Mouse (Mus musculus): ENCODE measurements at regions not wholly inside any gene's neighbourhood (a gene's known extent, or its start where the extent isn't known, plus 50 kb on each side); places are given as distances from the start of the nearest gene placed in this dataset.
A peak's percentile ranks its signal among the peaks of the same experiment; 100 is the strongest.

GRCm38 (mm10) chr12:43924228-43924627 is 285.9 kb downstream of the Dnajb9 start:
- no peak for ATAC-seq (replicated peaks)
- no peaks in the 10 kb centered on the region for H3K36me3 ChIP-seq (replicated peaks)
- 33% methylated on average over 5 of the region's 5 CpGs for WGBS
- no peak overlapping the region for H3K4me2 ChIP-seq
- H3K27me3 ChIP-seq (replicated peaks) = no peaks in the 10 kb centered on the region
- H3K27ac ChIP-seq = no peak overlapping the region
- no peaks in the 10 kb centered on the region for H3K9me3 ChIP-seq
- H3K4me1 ChIP-seq = 0 out of 2 replicates have a peak, but pooled peaks cover 1% of the 10 kb centered on the region
- H3K4me3 ChIP-seq = no peak overlapping the region
- no peak overlapping the region for H3K9ac ChIP-seq

GRCm38 (mm10) chr12:43920396-43920795 is 289.7 kb downstream of the Dnajb9 start:
- 50% methylated on average over 4 of the region's 4 CpGs for WGBS
- Histone ChIP-seq H3K27me3 (replicated peaks) (no peaks in the 10 kb centered on the region), H3K4me3 (no peak overlapping the region), H3K9ac (no peak overlapping the region), H3K9me3 (no peaks in the 10 kb centered on the region), H3K4me2 (no peak overlapping the region), H3K36me3 (replicated peaks) (no peaks in the 10 kb centered on the region), H3K4me1 (0 out of 2 replicates have a peak, but pooled peaks cover 4% of the 10 kb centered on the region), H3K27ac (no peak overlapping the region)
- ATAC-seq (replicated peaks) = no peak

- no peak overlapping the region for H3K4me2 ChIP-seq
- no peak overlapping the region for H3K4me3 ChIP-seq
- no peaks in the 10 kb centered on the region for H3K9me3 ChIP-seq
- 0 out of 2 replicates have a peak overlapping the region, but pooled peaks have one; percentile 29 for H3K27ac ChIP-seq
- no peaks in the 10 kb centered on the region for H3K27me3 ChIP-seq (replicated peaks)
- no peak for ATAC-seq (replicated peaks)
- H3K4me1 ChIP-seq = 0 out of 2 replicates have a peak, but pooled peaks cover 4% of the 10 kb centered on the region
- no peaks in the 10 kb centered on the region for H3K36me3 ChIP-seq (replicated peaks)
- WGBS = 60% methylated on average over 3 of the region's 3 CpGs
- no peak overlapping the region for H3K9ac ChIP-seq
These were observed 291.0 kb downstream of the Dnajb9 start for GRCm38 (mm10) chr12:43919114-43919513.

- no peaks in the 10 kb centered on the region for H3K27me3 ChIP-seq (replicated peaks)
- H3K4me2 ChIP-seq = no peak overlapping the region
- no peak for ATAC-seq (replicated peaks)
- no peak overlapping the region for H3K4me3 ChIP-seq
- H3K27ac ChIP-seq = no peak overlapping the region
- H3K9me3 ChIP-seq = no peaks in the 10 kb centered on the region
- H3K4me1 ChIP-seq = 0 out of 2 replicates have a peak, but pooled peaks cover 4% of the 10 kb centered on the region
- no peak overlapping the region for H3K9ac ChIP-seq
- H3K36me3 ChIP-seq (replicated peaks) = no peaks in the 10 kb centered on the region
These were observed 293.3 kb downstream of the Dnajb9 start for GRCm38 (mm10) chr12:43916779-43917178.

- no peaks in the 10 kb centered on the region for H3K27me3 ChIP-seq (replicated peaks)
- no peak for ATAC-seq (replicated peaks)
- H3K27ac ChIP-seq = no peak overlapping the region
- H3K9ac ChIP-seq = no peak overlapping the region
- no peaks in the 10 kb centered on the region for H3K4me1 ChIP-seq
- 92% methylated on average over 3 of the region's 3 CpGs for WGBS
- H3K4me2 ChIP-seq = no peak overlapping the region
- no peak overlapping the region for H3K4me3 ChIP-seq
- no peaks in the 10 kb centered on the region for H3K36me3 ChIP-seq (replicated peaks)
- H3K9me3 ChIP-seq = no peaks in the 10 kb centered on the region
These were observed 310.9 kb downstream of the Dnajb9 start for GRCm38 (mm10) chr12:43899273-43899672.

GRCm38 (mm10) chr12:43885596-43885995 is 324.5 kb downstream of the Dnajb9 start:
- no peak overlapping the region for H3K4me2 ChIP-seq
- no peak overlapping the region for H3K9ac ChIP-seq
- no peaks in the 10 kb centered on the region for H3K27me3 ChIP-seq (replicated peaks)
- H3K27ac ChIP-seq = no peak overlapping the region
- 70% methylated on average over 3 of the region's 3 CpGs for WGBS
- ATAC-seq (replicated peaks) = no peak
- no peak overlapping the region for H3K4me3 ChIP-seq
- H3K36me3 ChIP-seq (replicated peaks) = no peaks in the 10 kb centered on the region
- H3K4me1 ChIP-seq = no peaks in the 10 kb centered on the region
- H3K9me3 ChIP-seq = no peaks in the 10 kb centered on the region

- no peaks in the 10 kb centered on the region for H3K36me3 ChIP-seq (replicated peaks)
- ATAC-seq (replicated peaks) = no peak
- no peak overlapping the region for H3K4me3 ChIP-seq
These were observed 349.6 kb downstream of the Dnajb9 start for GRCm38 (mm10) chr12:43860479-43860878.

GRCm38 (mm10) chr12:43856370-43856769 is 353.8 kb downstream of the Dnajb9 start:
- Histone ChIP-seq H3K4me3 (no peak overlapping the region), H3K27ac (no peak overlapping the region), H3K9ac (no peak overlapping the region), H3K4me2 (no peak overlapping the region), H3K27me3 (replicated peaks) (no peaks in the 10 kb centered on the region), H3K9me3 (no peaks in the 10 kb centered on the region), H3K4me1 (no peaks in the 10 kb centered on the region), H3K36me3 (replicated peaks) (no peaks in the 10 kb centered on the region)
- ATAC-seq (replicated peaks) = no peak
- 85% methylated on average over 4 of the region's 4 CpGs for WGBS

More at GRCm38 (mm10) chr12:43860479-43860878, 349.6 kb downstream of the Dnajb9 start:
- no peak overlapping the region for H3K4me2 ChIP-seq
- H3K27ac ChIP-seq = no peak overlapping the region
- H3K27me3 ChIP-seq (replicated peaks) = no peaks in the 10 kb centered on the region
- no peak overlapping the region for H3K9ac ChIP-seq
- WGBS = 89% methylated on average over 1 of the region's 1 CpGs
- H3K9me3 ChIP-seq = no peaks in the 10 kb centered on the region
- H3K4me1 ChIP-seq = no peaks in the 10 kb centered on the region

GRCm38 (mm10) chr12:43852246-43852645 is 357.9 kb downstream of the Dnajb9 start:
- H3K9me3 ChIP-seq = no peaks in the 10 kb centered on the region
- H3K36me3 ChIP-seq (replicated peaks) = no peaks in the 10 kb centered on the region
- no peaks in the 10 kb centered on the region for H3K27me3 ChIP-seq (replicated peaks)
- H3K9ac ChIP-seq = no peak overlapping the region
- H3K4me1 ChIP-seq = no peaks in the 10 kb centered on the region
- ATAC-seq (replicated peaks) = no peak
- H3K4me3 ChIP-seq = no peak overlapping the region
- H3K27ac ChIP-seq = no peak overlapping the region
- H3K4me2 ChIP-seq = no peak overlapping the region

- WGBS = 57% methylated on average over 4 of the region's 4 CpGs
- H3K36me3 ChIP-seq (replicated peaks) = no peaks in the 10 kb centered on the region
- ATAC-seq (replicated peaks) = no peak
These were observed 358.7 kb downstream of the Dnajb9 start for GRCm38 (mm10) chr12:43851264-43852009.

GRCm38 (mm10) chr12:43843907-43844537 is 366.1 kb downstream of the Dnajb9 start:
- no peaks in the 10 kb centered on the region for H3K27me3 ChIP-seq (replicated peaks)
- H3K4me2 ChIP-seq = no peak overlapping the region
- no peaks in the 10 kb centered on the region for H3K36me3 ChIP-seq (replicated peaks)
- H3K9me3 ChIP-seq = no peaks in the 10 kb centered on the region
- H3K9ac ChIP-seq = no peak overlapping the region
- peak; percentile 27; the same call in 1 of the 2 replicates for ATAC-seq (replicated peaks)
- H3K4me1 ChIP-seq = no peaks in the 10 kb centered on the region
- H3K4me3 ChIP-seq = no peak overlapping the region
- H3K27ac ChIP-seq = no peak overlapping the region
- 16% methylated on average over 5 of the region's 5 CpGs for WGBS

More at GRCm38 (mm10) chr12:43851264-43852009, 358.7 kb downstream of the Dnajb9 start:
- Histone ChIP-seq H3K4me2 (no peak overlapping the region), H3K27ac (no peak overlapping the region), H3K4me1 (no peaks in the 10 kb centered on the region), H3K27me3 (replicated peaks) (no peaks in the 10 kb centered on the region), H3K4me3 (no peak overlapping the region), H3K9me3 (no peaks in the 10 kb centered on the region), H3K9ac (no peak overlapping the region)

GRCm38 (mm10) chr12:43831976-43832375 is 378.1 kb downstream of the Dnajb9 start:
- Histone ChIP-seq H3K9ac (no peak overlapping the region), H3K27me3 (replicated peaks) (no peaks in the 10 kb centered on the region), H3K4me3 (no peak overlapping the region), H3K27ac (no peak overlapping the region), H3K4me1 (no peaks in the 10 kb centered on the region), H3K4me2 (no peak overlapping the region), H3K36me3 (replicated peaks) (no peaks in the 10 kb centered on the region), H3K9me3 (no peaks in the 10 kb centered on the region)
- WGBS = 70% methylated on average over 1 of the region's 1 CpGs
- no peak for ATAC-seq (replicated peaks)

- H3K9me3 ChIP-seq = no peaks in the 10 kb centered on the region
- ATAC-seq (replicated peaks) = no peak
- no peak overlapping the region for H3K4me2 ChIP-seq
- H3K9ac ChIP-seq = no peak overlapping the region
- no peak overlapping the region for H3K27ac ChIP-seq
- H3K27me3 ChIP-seq (replicated peaks) = no peaks in the 10 kb centered on the region
- H3K4me1 ChIP-seq = no peaks in the 10 kb centered on the region
- no peaks in the 10 kb centered on the region for H3K36me3 ChIP-seq (replicated peaks)
- no peak overlapping the region for H3K4me3 ChIP-seq
These were observed 381.5 kb downstream of the Dnajb9 start for GRCm38 (mm10) chr12:43828641-43829040.
